Mouse (Mus musculus): ENCODE results near the gene Apoc1.

GRCm38 (mm10) chr7:19680702-19681101 lies 11.8 kb downstream of the Apoc1 start:
- TF ChIP-seq CTCF (IDR thresholded peaks at IDR 0.05; ENCODE audit: extremely low read depth, insufficient read depth, low read length) = no peak
- no peak for TF ChIP-seq POLR2A (IDR thresholded peaks at IDR 0.05; ENCODE audit: extremely low read depth, insufficient read depth, low read length)
